Mouse (Mus musculus): Measurements from ENCODE around the gene Slc25a21.

The Slc25a21 gene

GRCm38 (mm10) chr12:56785250-56785649 is 412.0 kb downstream of the Slc25a21 start:
- in situ Hi-C loops (cut with MboI; ENCODE audit: low sequenced_read_pairs), result no loop called here

- in situ Hi-C loops (cut with MboI; ENCODE audit: low sequenced_read_pairs), result no loop called here
Measured at GRCm38 (mm10) chr12:56781196-56781595, 416.1 kb downstream of the Slc25a21 start.

GRCm38 (mm10) chr12:56779621-56780020 is 417.7 kb downstream of the Slc25a21 start:
- in situ Hi-C loops (cut with MboI; ENCODE audit: low sequenced_read_pairs), result no loop called here

- in situ Hi-C loops (cut with MboI; ENCODE audit: low sequenced_read_pairs), result no loop called here
Measured at GRCm38 (mm10) chr12:56773941-56774340, 423.3 kb downstream of the Slc25a21 start.

GRCm38 (mm10) chr12:56769421-56769820 is 427.9 kb downstream of the Slc25a21 start:
- in situ Hi-C loops (cut with MboI; ENCODE audit: low sequenced_read_pairs), result no loop called here

GRCm38 (mm10) chr12:56767474-56767873 is 429.8 kb downstream of the Slc25a21 start:
- in situ Hi-C loops (cut with MboI; ENCODE audit: low sequenced_read_pairs), result no loop called here

- in situ Hi-C loops (cut with MboI; ENCODE audit: low sequenced_read_pairs), result no loop called here
Measured at GRCm38 (mm10) chr12:56737104-56737503, 460.2 kb downstream of the Slc25a21 start.

- in situ Hi-C loops (cut with MboI; ENCODE audit: low sequenced_read_pairs), result no loop called here
Measured at GRCm38 (mm10) chr12:56727631-56728030, 469.6 kb downstream of the Slc25a21 start.

GRCm38 (mm10) chr12:56718707-56719051 is 478.6 kb downstream of the Slc25a21 start:
- in situ Hi-C loops (cut with MboI; ENCODE audit: low sequenced_read_pairs), result no loop called here

- in situ Hi-C loops (cut with MboI; ENCODE audit: low sequenced_read_pairs), result no loop called here
Measured at GRCm38 (mm10) chr12:56717971-56718706, 479.1 kb downstream of the Slc25a21 start.

- in situ Hi-C loops (cut with MboI; ENCODE audit: low sequenced_read_pairs), result no loop called here
Measured at GRCm38 (mm10) chr12:56701004-56701403, 496.3 kb downstream of the Slc25a21 start.

GRCm38 (mm10) chr12:56699915-56700900 is 497.1 kb downstream of the Slc25a21 start:
- in situ Hi-C loops (cut with MboI; ENCODE audit: low sequenced_read_pairs), result no loop called here

GRCm38 (mm10) chr12:56699351-56699750 is 497.9 kb downstream of the Slc25a21 start:
- in situ Hi-C loops (cut with MboI; ENCODE audit: low sequenced_read_pairs), result no loop called here

GRCm38 (mm10) chr12:56698191-56698980 is 498.9 kb downstream of the Slc25a21 start:
- in situ Hi-C loops (cut with MboI; ENCODE audit: low sequenced_read_pairs), result no loop called here

- in situ Hi-C loops (cut with MboI; ENCODE audit: low sequenced_read_pairs), result no loop called here
Measured at GRCm38 (mm10) chr12:56697785-56698184, 499.5 kb downstream of the Slc25a21 start.

GRCm38 (mm10) chr12:56697011-56697740 is 500.1 kb downstream of the Slc25a21 start:
- in situ Hi-C loops (cut with MboI; ENCODE audit: low sequenced_read_pairs), result no loop called here

GRCm38 (mm10) chr12:56696174-56697010 is 500.9 kb downstream of the Slc25a21 start:
- in situ Hi-C loops (cut with MboI; ENCODE audit: low sequenced_read_pairs), result no loop called here

- in situ Hi-C loops (cut with MboI; ENCODE audit: low sequenced_read_pairs), result no loop called here
Measured at GRCm38 (mm10) chr12:56695358-56696173, 501.7 kb downstream of the Slc25a21 start.

- in situ Hi-C loops (cut with MboI; ENCODE audit: low sequenced_read_pairs), result no loop called here
Measured at GRCm38 (mm10) chr12:56694936-56695335, 502.3 kb downstream of the Slc25a21 start.
